Mouse (Mus musculus) small intestine, adult 2 months (tissue): ENCODE data around the gene Rnf126. TPM values are rescaled to one million over a fixed set of nuclear protein-coding genes. Genes with fewer than 3 reads are reported as not detected.
A peak's percentile ranks its signal among the peaks of the same experiment; 100 is the strongest.

ENCODE experiments used
- H3K27ac ChIP-seq: fragments of 200-500 bp; 2 replicates; pipeline ENCODE4 v1.5.1; 2012; ENCODE audit warnings: low read depth, low read length, control low read depth, inconsistent platforms; ENCODE audit not compliant: insufficient read depth
- H3K27me3 ChIP-seq: fragments of 200-500 bp; 2 replicates; pipeline ENCODE4 v1.6.1; 2012; ENCODE audit warnings: mild to moderate bottlenecking, moderate library complexity, low read length, inconsistent platforms; ENCODE audit not compliant: control insufficient read depth, insufficient read depth
- H3K36me3 ChIP-seq: fragments of 200-500 bp; 2 replicates; pipeline ENCODE4 v1.6.1; 2012; ENCODE audit warnings: mild to moderate bottlenecking, low read length, control low read depth, inconsistent platforms; ENCODE audit not compliant: control insufficient read depth, insufficient read depth
- H3K4me1 ChIP-seq: fragments of 200-500 bp; 2 replicates; pipeline ENCODE4 v1.6.1; 2012; ENCODE audit warnings: low read length, inconsistent platforms, mixed read lengths; ENCODE audit not compliant: control insufficient read depth, insufficient read depth, insufficient read length
- H3K4me3 ChIP-seq: fragments of 200-500 bp; 2 replicates; pipeline ENCODE4 v1.5.1; 2012; ENCODE audit warnings: low read depth, mild to moderate bottlenecking, control low read depth, inconsistent platforms, low read length, moderate library complexity
- CTCF ChIP-seq: fragments of 200-500 bp; IDR thresholded peaks from 2 replicates; pipeline ENCODE4 v1.5.1; 2012; ENCODE audit warnings: low read depth, mild to moderate bottlenecking, control low read depth, inconsistent platforms, low read length, moderate library complexity, mixed read lengths; ENCODE audit not compliant: insufficient replicate concordance, insufficient read length; ENCODE audit errors: extremely low read depth
- POLR2A ChIP-seq: fragments of 200-500 bp; IDR thresholded peaks from 2 replicates; pipeline ENCODE4 v1.6.1; 2012; ENCODE audit warnings: low read depth, mild to moderate bottlenecking, control low read depth, inconsistent platforms, low read length, moderate library complexity
- WGBS: fragments of 180-500 bp; shearing (Covaris S2); methylation state at CpG from one replicate; pipeline ENCODE4 v1.1.7; 2018; 5-methylcytosine and 5-hydroxymethylcytosine counted together
- polyA plus RNA-seq: library from polyadenylated mRNA; depleted of rRNA; stranded (reverse); fragments of >200 nt; gene quantifications from 2 replicates; pipeline ENCODE4 v1.2.3, GENCODE M21; 2012

The Rnf126 gene
- polyA plus RNA-seq, 1 experiment: 222 TPM

DNA sequence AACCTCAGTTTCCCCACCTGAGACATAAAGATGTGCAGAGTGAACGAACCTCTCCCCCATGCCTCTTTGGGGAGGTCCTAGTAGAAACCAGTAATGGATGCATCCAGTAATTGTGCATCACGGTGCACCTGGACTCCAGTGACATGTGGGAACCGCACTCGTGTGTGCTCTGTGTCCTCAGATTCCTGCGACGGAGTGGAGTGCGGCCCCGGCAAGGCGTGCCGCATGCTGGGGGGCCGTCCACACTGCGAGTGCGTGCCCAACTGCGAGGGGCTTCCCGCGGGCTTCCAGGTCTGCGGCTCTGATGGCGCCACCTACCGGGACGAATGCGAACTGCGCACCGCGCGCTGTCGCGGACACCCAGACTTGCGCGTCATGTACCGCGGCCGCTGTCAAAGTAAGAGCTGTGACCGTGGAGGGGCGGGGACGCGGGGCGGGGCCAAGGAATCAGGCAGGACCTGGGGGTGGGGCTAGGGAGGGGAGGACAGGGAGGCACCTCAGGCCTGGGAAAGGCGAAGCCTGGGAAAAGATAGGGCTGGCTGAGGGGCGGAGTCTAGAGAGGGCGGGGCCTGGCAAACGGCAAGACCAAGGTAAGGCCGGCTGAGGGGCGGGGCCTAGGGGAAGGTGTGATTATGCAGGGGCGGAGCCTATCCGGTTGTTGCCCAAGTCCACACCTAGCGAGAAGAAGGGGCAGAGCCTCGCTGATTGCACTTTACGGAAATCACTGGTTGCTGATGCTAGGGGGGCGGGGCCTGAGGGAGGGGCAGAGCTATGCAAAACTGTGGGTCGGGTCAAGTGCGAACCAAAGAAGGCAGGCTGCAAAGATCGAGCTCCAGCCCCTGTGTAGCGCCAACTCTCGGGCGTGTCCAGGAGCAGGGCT lies 13.3 kb upstream of the Rnf126 start:
- Histone ChIP-seq H3K4me1 (peaks cover 17% of the 10 kb centered on the region), H3K36me3 (no peaks in the 10 kb centered on the region), H3K27me3 (no peaks in the 10 kb centered on the region), H3K4me3 (peak overlapping the region; percentile 58), H3K27ac (peak overlapping the region; percentile 39)
- WGBS: 2% methylated on average over 55 of the region's 55 CpGs
- TF ChIP-seq POLR2A (peak; percentile 3; the same call in 1 of the 2 replicates), CTCF (peak; percentile 86)

DNA sequence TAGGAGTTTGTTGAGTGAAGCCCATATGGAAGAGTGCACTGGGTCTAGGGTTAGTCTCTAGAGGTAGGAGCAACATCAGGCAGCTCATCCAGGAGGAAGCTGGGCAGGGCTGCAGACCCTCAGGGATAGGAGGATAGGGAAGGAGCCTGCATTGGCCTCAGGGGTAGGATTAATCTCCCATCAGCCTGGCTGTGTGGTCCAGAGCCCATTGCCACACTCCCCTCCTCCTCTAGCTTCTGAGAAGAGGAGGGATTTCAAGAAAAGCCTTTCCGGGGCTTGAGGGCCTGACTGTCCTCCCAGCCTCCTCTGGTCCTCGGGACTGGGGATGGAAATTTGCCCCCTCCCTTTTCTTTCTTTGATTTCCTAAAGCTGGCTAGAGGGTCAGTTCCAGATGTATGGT lies 12.4 kb upstream of the Rnf126 start:
- H3K4me1 ChIP-seq: peaks cover 17% of the 10 kb centered on the region
- TF ChIP-seq CTCF (no peak), POLR2A (no peak)
- no peaks in the 10 kb centered on the region for H3K27me3 ChIP-seq
- H3K4me3 ChIP-seq: no peak overlapping the region
- H3K27ac ChIP-seq: no peak overlapping the region
- 42% methylated on average over 2 of the region's 2 CpGs for WGBS
- H3K36me3 ChIP-seq: no peaks in the 10 kb centered on the region

DNA sequence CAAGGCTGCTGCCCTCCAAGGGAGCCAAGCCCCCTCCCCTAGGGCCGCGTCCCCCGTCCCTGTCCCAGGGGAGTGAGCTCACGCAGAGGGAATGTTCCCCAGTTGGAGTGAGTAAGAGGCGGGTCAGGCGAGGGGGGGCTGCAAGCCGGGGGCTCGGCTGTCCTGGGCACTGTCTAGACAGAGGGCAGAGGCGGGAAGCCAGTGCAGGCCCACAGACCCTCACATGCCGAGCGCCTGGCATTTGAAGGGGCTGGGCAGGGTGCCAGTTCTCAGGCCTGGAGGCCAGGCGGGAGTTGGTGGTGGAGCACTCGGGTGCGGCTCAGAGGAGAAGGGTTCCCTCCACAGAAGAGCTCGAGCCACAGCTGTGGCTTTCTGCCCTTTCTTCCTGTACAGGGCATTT lies 11.3 kb upstream of the Rnf126 start:
- Histone ChIP-seq H3K36me3 (no peaks in the 10 kb centered on the region), H3K27ac (0 out of 2 replicates have a peak overlapping the region, but pooled peaks have one; percentile 10), H3K4me3 (peak overlapping the region; percentile 28; the same call in 1 of the 2 replicates), H3K27me3 (no peaks in the 10 kb centered on the region), H3K4me1 (peaks cover 17% of the 10 kb centered on the region)
- TF ChIP-seq CTCF: no peak
- 11% methylated on average over 15 of the region's 15 CpGs for WGBS

DNA sequence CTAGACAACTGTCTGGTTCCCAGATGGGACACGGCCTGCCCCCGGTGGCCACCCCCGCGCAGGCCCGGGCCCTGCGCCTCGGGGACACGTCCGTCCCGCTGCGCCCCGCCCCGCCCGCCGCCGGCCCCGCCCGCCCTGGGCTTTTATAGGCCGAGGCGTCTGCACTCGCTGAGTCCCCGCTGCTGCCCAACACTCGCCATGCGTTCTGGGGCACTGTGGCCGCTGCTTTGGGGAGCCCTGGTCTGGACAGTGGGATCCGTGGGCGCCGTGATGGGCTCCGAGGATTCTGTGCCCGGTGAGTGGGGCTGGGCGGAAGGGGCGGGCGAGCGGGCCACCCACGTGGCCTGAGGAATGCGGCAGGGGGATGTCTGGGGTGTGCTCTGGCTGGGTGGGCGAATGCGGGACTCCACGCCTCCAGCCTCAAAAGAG lies 10.4 kb upstream of the Rnf126 start, which contains the start of gene Fstl3:
TSS of gene Fstl3 (plus strand) at position 170 of the 429 bp plus-strand sequence.
- no peaks in the 10 kb centered on the region for H3K36me3 ChIP-seq
- 2% methylated on average over 39 of the region's 39 CpGs for WGBS
- H3K4me3 ChIP-seq: peak within 1 kb of the TSS; percentile 57
- H3K4me1 ChIP-seq: peaks cover 17% of the 10 kb centered on the region
- no peak for TF ChIP-seq CTCF
- no peak for TF ChIP-seq POLR2A
- H3K27me3 ChIP-seq: no peaks in the 10 kb centered on the region
- H3K27ac ChIP-seq: 0 out of 2 replicates have a peak within 1 kb of the TSS, but pooled peaks have one; percentile 10

DNA sequence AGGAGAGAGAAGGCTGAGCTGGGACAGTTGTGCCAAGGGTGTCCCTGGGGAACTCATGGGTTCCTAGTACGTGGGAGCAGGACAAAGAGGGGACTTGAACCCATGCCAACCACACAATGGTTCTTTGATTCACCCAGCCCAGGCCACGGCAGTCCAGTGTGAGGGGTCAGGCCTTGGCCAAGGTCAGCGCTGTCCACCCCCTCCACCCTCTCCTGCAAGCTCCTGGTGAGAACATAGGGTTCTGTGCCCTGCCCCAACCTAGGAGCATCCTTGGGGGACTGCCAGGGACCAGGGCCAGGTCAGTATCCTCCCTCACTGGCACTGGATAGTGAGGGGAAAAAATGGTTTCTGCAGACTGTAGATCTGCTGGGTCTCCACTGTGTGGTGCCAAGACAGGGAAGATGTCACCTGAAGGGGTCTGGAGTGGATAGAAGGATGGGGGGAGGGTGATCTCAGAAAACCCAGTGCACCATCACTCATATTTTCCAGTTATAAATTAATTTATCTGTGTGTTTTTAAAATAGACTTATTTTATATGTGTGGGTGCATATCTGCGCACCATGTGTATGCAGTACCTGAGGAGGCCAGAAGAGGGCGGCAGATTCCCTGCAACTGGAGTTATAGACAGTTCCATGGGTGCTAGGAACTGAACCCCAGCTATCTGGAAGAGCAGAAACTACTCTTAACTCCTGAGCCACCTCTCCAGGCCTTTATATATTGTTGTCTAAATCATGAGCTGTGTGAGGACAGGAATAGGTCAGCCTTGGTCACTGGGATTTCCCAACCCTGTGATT lies 7.9 kb upstream of the Rnf126 start:
- H3K4me1 ChIP-seq: peaks cover 8% of the 10 kb centered on the region
- H3K4me3 ChIP-seq: no peak overlapping the region
- H3K36me3 ChIP-seq: no peaks in the 10 kb centered on the region
- no peak for TF ChIP-seq POLR2A
- peak; percentile 28; the same call in 1 of the 2 replicates for TF ChIP-seq CTCF
- WGBS: 74% methylated on average over 5 of the region's 5 CpGs
- H3K27ac ChIP-seq: no peak overlapping the region
- no peaks in the 10 kb centered on the region for H3K27me3 ChIP-seq

DNA sequence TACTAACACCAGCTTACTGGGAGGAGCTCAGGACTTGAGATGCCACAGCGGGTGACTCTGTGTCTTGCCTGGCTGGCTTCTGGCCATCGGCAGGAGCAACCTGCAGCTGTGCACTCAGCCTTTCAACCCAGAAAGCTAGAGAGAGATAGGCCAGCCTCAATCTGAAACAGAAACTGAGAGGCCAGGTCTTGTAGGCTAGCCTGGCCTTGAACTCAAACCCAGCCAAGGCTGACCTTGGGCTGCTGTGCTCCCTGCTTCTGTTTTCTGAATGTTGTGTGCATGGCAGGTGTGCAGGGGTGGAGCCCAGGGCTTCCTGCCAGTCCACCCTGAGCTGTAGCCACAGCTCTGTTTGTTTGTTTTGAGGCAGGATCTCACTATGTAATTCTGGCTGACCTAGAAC lies 6.5 kb upstream of the Rnf126 start:
- Histone ChIP-seq H3K4me3 (no peak overlapping the region), H3K27ac (no peak overlapping the region), H3K4me1 (peaks cover 7% of the 10 kb centered on the region), H3K36me3 (no peaks in the 10 kb centered on the region), H3K27me3 (no peaks in the 10 kb centered on the region)
- TF ChIP-seq POLR2A (no peak), CTCF (no peak)
- 49% methylated on average over 2 of the region's 2 CpGs for WGBS

DNA sequence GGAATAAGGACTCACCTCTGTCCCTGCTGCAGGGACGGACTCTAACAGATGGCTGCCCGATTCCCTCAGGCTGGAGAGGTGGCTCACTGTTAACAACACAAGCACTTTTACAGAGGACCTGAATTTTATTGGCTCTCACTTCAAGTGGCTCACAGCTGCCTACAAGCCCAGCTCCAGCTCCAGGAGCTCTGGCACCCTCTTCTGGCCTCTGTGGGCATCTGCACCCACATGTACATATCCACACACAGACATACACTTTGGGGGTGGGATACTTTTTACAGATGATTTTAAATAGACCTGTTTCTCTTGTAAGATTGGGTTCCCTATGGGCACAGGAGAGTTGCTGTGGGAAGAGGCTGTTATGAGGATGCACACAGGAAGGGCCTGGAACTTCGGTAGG lies 5.6 kb upstream of the Rnf126 start:
- Histone ChIP-seq H3K27ac (no peak overlapping the region), H3K27me3 (no peaks in the 10 kb centered on the region), H3K36me3 (no peaks in the 10 kb centered on the region), H3K4me1 (peaks cover 4% of the 10 kb centered on the region), H3K4me3 (no peak overlapping the region)
- WGBS: 96% methylated on average over 3 of the region's 3 CpGs
- no peak for TF ChIP-seq POLR2A
- peak; percentile 21; the same call in 1 of the 2 replicates for TF ChIP-seq CTCF
